Mouse (Mus musculus) stomach, postnatal 0 days (tissue): ENCODE results near the gene Gdf11. TPM values are rescaled to one million over a fixed set of nuclear protein-coding genes. Genes with fewer than 3 reads are reported as not detected.

Experiments used
- ATAC-seq: fragments of 200-750 bp; cut with Nextera tagmentation; 2 replicates; pipeline ENCODE4 v1.8.0; 2017; ENCODE audit not compliant: low FRiP score, low TSS enrichment
- DNase-seq: peaks from one replicate; pipeline ENCODE4 v3.0.0-alpha.2; 2016; ENCODE audit warnings: low spot score
- H3K27ac ChIP-seq: fragments of 300-500 bp; sonication (generic); replicated peaks from 2 replicates; pipeline ENCODE4 v1.5.1; 2014; ENCODE audit warnings: mild to moderate bottlenecking, control low read depth
- H3K27me3 ChIP-seq: fragments of 300-500 bp; sonication (generic); 2 replicates; pipeline ENCODE4 v1.6.1; 2014; ENCODE audit warnings: low read length; ENCODE audit not compliant: control insufficient read depth, insufficient read depth
- H3K36me3 ChIP-seq: fragments of 300-500 bp; sonication (generic); 2 replicates; pipeline ENCODE4 v1.6.1; 2014; ENCODE audit warnings: low read length, mixed read lengths; ENCODE audit not compliant: control insufficient read depth, insufficient read depth
- H3K4me1 ChIP-seq: fragments of 300-500 bp; sonication (generic); replicated peaks from 2 replicates; pipeline ENCODE4 v1.6.1; 2014; ENCODE audit warnings: antibody characterized with exemption; ENCODE audit not compliant: control insufficient read depth, insufficient read depth
- H3K4me2 ChIP-seq: fragments of 300-500 bp; sonication (generic); replicated peaks from 2 replicates; pipeline ENCODE4 v1.6.1; 2014; ENCODE audit warnings: low read depth, mild to moderate bottlenecking, control low read depth, moderate library complexity
- H3K4me3 ChIP-seq: fragments of 300-500 bp; sonication (generic); 2 replicates; pipeline ENCODE4 v1.5.1; 2014; ENCODE audit warnings: low read depth, low read length, control low read depth
- H3K9ac ChIP-seq: fragments of 300-500 bp; sonication (generic); 2 replicates; pipeline ENCODE4 v1.6.1; 2014; ENCODE audit warnings: mild to moderate bottlenecking, low read length, control low read depth, mixed read lengths
- H3K9me3 ChIP-seq: fragments of 300-500 bp; sonication (generic); 2 replicates; pipeline ENCODE4 v1.6.1; 2016; ENCODE audit warnings: low read length; ENCODE audit not compliant: control insufficient read depth
- CTCF ChIP-seq: IDR thresholded peaks from 2 replicates; pipeline ENCODE4 v1.5.1; 2016; ENCODE audit warnings: antibody characterized with exemption, low read depth, mild to moderate bottlenecking, moderate library complexity
- EP300 ChIP-seq: optimal IDR thresholded peaks from 2 replicates; pipeline ENCODE3; 2016; ENCODE audit warnings: antibody characterized with exemption
- WGBS: fragments of 180-500 bp; shearing (Covaris S2); extraction: QIAGEN DNeasy Blood & Tissue Kit; methylation state at CpG from one replicate; pipeline ENCODE4 v1.1.7; 2014; 5-methylcytosine and 5-hydroxymethylcytosine counted together
- polyA plus RNA-seq: library from polyadenylated mRNA; unstranded; fragments of >200 nt; fragmentation: Nextera tagmentation; extraction: Ambion mirVana; gene quantifications from 2 replicates; pipeline ENCODE4 v1.2.1, GENCODE M21; 2015

Gdf11 gene
- polyA plus RNA-seq, 1 experiment from 2014 or later, result 1.6 TPM

GRCm38 (mm10) chr10:128912791-128913190 is 21.3 kb upstream of the Gdf11 start:
- Histone ChIP-seq H3K36me3 (peaks cover 15% of the 10 kb centered on the region), H3K9ac (no peak overlapping the region), H3K4me1 (no peaks in the 10 kb centered on the region), H3K4me2 (no peak overlapping the region), H3K4me3 (no peak overlapping the region), H3K27me3 (no peaks in the 10 kb centered on the region), H3K9me3 (no peaks in the 10 kb centered on the region), H3K27ac (no peak overlapping the region)
- no peak for TF ChIP-seq CTCF
- TF ChIP-seq EP300, result no peak
- WGBS, result 68% methylated on average over 4 of the region's 4 CpGs
- no peak for ATAC-seq
- DNase-seq, result no peak

- no peak for DNase-seq
- H3K36me3 ChIP-seq, result peaks cover 11% of the 10 kb centered on the region
- no peak overlapping the region for H3K9ac ChIP-seq
- WGBS, result 85% methylated on average over 4 of the region's 4 CpGs
- no peaks in the 10 kb centered on the region for H3K9me3 ChIP-seq
- no peak for TF ChIP-seq CTCF
- TF ChIP-seq EP300, result no peak
- H3K4me1 ChIP-seq, result no peaks in the 10 kb centered on the region
- no peak overlapping the region for H3K4me2 ChIP-seq
- no peak overlapping the region for H3K27ac ChIP-seq
- no peaks in the 10 kb centered on the region for H3K27me3 ChIP-seq
- no peak for ATAC-seq
- no peak overlapping the region for H3K4me3 ChIP-seq
These were observed 20.8 kb upstream of the Gdf11 start for GRCm38 (mm10) chr10:128912268-128912667.

DNA sequence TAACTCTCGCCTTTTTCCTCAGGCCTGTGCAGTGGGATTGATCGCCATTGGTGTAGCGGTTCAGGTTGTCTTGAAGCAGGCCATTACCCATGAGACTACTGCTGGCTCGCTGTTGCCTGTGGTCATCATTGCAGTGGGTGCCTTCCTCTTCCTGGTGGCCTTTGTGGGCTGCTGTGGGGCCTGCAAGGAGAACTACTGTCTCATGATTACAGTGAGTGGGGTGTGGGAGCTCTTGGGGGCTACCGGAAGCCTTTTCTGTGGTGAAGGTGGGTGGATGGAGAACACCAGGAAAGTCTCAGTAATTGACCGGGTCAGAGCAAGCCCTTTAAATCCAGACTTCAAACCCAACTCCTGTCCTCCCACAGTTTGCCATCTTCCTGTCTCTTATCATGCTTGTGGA is 19.9 kb upstream of the Gdf11 start:
- peaks cover 4% of the 10 kb centered on the region; the same call in 1 of the 2 replicates for H3K36me3 ChIP-seq
- 85% methylated on average over 6 of the region's 6 CpGs for WGBS

GRCm38 (mm10) chr10:128910066-128910841 is 18.7 kb upstream of the Gdf11 start:
- peak; percentile 28 for ATAC-seq
- TF ChIP-seq EP300 (no peak), CTCF (no peak)
- peak; percentile 65 for DNase-seq

More for the DNA sequence above, 19.9 kb upstream of the Gdf11 start:
- no peak overlapping the region for H3K4me3 ChIP-seq
- DNase-seq (no peak), ATAC-seq (no peak)
- no peaks in the 10 kb centered on the region for H3K27me3 ChIP-seq
- H3K27ac ChIP-seq, result 0 out of 2 replicates have a peak overlapping the region, but pooled peaks have one; percentile 13
- TF ChIP-seq EP300, result no peak
- TF ChIP-seq CTCF, result no peak
- no peaks in the 10 kb centered on the region for H3K4me1 ChIP-seq
- no peaks in the 10 kb centered on the region for H3K9me3 ChIP-seq
- H3K4me2 ChIP-seq, result peak overlapping the region; percentile 72
- H3K9ac ChIP-seq, result no peak overlapping the region

GRCm38 (mm10) chr10:128909567-128910028 is 18.1 kb upstream of the Gdf11 start:
- WGBS, result 0% methylated on average over 25 of the region's 41 CpGs
- no peaks in the 10 kb centered on the region for H3K9me3 ChIP-seq
- H3K27ac ChIP-seq, result peak overlapping the region; percentile 97
- peak overlapping the region; percentile 92 for H3K4me3 ChIP-seq
- ATAC-seq, result peak; percentile 85
- peak overlapping the region; percentile 72 for H3K4me2 ChIP-seq
- H3K9ac ChIP-seq, result peak overlapping the region; percentile 97
- no peaks in the 10 kb centered on the region for H3K27me3 ChIP-seq
- H3K4me1 ChIP-seq, result no peaks in the 10 kb centered on the region
- peaks cover 4% of the 10 kb centered on the region; the same call in 1 of the 2 replicates for H3K36me3 ChIP-seq
- peak; percentile 93 for DNase-seq
- TF ChIP-seq EP300 (no peak), CTCF (no peak)

More at GRCm38 (mm10) chr10:128910066-128910841, 18.7 kb upstream of the Gdf11 start:
- Histone ChIP-seq H3K9ac (peak overlapping the region; percentile 97), H3K36me3 (peaks cover 4% of the 10 kb centered on the region; the same call in 1 of the 2 replicates), H3K4me1 (no peaks in the 10 kb centered on the region), H3K27me3 (no peaks in the 10 kb centered on the region), H3K9me3 (no peaks in the 10 kb centered on the region), H3K4me3 (peak overlapping the region; percentile 92), H3K4me2 (peak overlapping the region; percentile 72), H3K27ac (peak overlapping the region; percentile 97)
- WGBS, result 2% methylated on average over 53 of the region's 66 CpGs

DNA sequence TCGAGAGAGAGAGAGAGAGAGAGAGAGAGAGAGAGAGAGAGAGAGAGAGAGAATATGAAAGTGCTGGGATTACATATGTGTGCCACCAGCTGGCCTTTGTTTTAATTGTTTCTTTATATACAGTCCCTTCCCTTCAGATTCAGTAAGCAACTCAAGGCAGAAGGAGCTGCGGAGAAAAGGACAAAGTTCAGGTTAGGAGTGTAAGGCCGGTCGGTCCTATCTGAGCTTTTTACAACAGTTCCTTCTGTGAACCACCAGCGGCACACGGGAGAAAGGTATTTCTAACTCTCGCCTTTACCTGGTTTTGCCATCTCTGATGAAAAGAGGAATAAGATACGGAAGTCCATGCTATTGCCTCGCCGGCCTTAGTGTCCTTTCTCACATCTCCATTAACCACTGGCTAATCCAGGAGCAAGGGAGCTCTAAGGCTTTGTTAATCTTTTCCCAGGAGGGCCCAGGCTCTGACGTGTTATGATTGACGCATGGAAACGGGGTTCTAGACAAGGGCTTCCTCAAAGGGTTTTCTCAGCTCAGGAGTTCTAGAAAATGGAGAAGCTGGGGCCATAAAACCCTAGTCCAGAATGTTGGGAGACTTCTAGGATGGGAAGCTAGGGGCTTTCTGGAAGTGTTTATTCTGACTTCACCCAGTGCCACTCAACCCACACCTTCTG is 17.4 kb upstream of the Gdf11 start:
- Histone ChIP-seq H3K9me3 (no peaks in the 10 kb centered on the region), H3K4me1 (no peaks in the 10 kb centered on the region), H3K27ac (peak overlapping the region; percentile 97), H3K36me3 (peaks cover 4% of the 10 kb centered on the region; the same call in 1 of the 2 replicates), H3K4me3 (peak overlapping the region; percentile 92), H3K27me3 (no peaks in the 10 kb centered on the region), H3K9ac (peak overlapping the region; percentile 97), H3K4me2 (peak overlapping the region; percentile 72)
- TF ChIP-seq CTCF (no peak), EP300 (no peak)
- ATAC-seq (peak; percentile 51), DNase-seq (peak; percentile 55)
- WGBS, result 40% methylated on average over 13 of the region's 13 CpGs
